Mouse (Mus musculus) left cerebral cortex, adult 18-20 months (tissue): ENCODE results near the gene Bcr. TPM values are rescaled to one million over a fixed set of nuclear protein-coding genes. Genes with fewer than 3 reads are reported as not detected.
A peak's percentile ranks its signal among the peaks of the same experiment; 100 is the strongest.

Source experiments
- DNase-seq, 2 experiments: peaks; one replicate each; pipeline ENCODE4 v3.0.0; 2021 to 2022; ENCODE audit warnings: low spot score in 2 of 2, mixed read lengths in 1 of 2
- total RNA-seq, 2 experiments: library from RNA; stranded (reverse); gene quantifications; 2 replicates each; pipeline ENCODE4 v1.2.3; 2021

The Bcr gene
- total RNA-seq, 2 experiments from 2014 or later = 102 to 109 TPM

DNA sequence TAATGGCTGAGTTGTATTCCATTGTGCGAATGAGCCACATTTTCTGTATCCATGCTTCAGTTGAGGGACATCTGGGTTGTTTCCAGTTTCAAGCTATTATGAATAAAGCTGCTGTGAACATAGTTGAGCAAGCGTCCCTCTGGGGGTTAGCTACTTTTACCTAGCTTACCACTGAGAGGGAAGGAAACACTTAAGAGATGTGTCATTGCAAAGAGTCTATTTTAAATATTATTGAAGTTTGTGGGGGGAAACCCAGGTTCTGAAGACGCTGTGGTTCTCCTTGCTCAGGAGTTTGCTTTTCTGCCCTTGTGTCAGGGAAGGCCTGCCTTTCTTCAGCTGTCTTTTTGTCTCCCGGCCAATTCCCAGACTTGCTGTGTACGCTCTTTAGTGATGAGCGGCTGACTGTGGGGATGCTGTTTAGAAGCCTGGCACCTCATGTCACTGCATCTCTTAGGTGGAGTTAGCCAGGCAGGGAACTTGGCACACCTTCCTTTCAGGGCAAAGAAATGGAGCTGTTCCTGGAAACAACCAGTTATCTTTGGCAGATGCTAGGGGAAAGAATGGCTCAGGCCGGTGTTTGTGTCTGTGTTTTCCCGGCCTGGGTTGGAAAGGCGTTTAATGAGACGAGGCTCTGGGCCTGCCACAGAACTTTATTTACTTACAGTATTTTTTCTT lies 31.2 kb downstream of the Bcr start:
- no peak for DNase-seq

- no peak for DNase-seq
Observed at GRCm38 (mm10) chr10:75093252-75093987, 33.0 kb downstream of the Bcr start.

DNA sequence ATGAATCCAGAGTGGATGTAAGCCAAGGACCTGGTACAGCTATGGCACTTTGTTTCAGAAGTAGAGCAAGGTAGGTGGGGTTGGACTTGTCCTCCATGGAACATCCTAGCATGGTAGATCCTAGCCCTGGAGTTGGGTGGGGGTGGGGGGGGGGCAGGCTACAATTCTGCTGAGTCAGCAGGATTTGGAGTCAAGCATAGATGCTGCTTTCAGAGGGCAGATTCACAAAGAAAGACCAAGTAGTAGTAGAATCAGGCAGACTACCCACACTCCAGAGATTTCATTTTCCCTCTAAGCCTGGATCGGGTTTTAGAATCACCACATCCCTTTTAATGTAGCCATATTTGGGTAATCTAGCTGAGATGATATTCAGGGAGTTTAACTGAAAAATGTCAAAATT lies 33.9 kb downstream of the Bcr start:
- DNase-seq = no peak

DNA sequence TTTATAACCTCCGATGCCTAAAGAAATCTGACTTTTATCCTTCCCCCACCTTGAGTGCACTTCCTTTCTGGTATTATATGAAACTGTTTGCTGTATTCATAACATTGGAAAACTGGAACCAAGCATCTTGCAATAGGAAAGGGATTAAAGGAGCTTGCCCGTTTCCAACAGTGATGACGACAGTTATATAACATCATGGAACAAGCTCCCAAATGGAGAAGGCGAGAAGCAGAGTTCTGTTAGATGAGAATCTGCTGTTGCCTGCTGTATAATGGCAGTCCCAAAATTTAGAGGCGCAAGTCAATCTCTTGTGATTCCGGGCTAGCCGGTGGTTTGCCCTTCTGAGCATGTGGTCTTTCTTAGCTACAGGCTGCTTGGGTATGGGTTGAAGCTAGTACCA lies 34.8 kb downstream of the Bcr start:
- no peak for DNase-seq

DNA sequence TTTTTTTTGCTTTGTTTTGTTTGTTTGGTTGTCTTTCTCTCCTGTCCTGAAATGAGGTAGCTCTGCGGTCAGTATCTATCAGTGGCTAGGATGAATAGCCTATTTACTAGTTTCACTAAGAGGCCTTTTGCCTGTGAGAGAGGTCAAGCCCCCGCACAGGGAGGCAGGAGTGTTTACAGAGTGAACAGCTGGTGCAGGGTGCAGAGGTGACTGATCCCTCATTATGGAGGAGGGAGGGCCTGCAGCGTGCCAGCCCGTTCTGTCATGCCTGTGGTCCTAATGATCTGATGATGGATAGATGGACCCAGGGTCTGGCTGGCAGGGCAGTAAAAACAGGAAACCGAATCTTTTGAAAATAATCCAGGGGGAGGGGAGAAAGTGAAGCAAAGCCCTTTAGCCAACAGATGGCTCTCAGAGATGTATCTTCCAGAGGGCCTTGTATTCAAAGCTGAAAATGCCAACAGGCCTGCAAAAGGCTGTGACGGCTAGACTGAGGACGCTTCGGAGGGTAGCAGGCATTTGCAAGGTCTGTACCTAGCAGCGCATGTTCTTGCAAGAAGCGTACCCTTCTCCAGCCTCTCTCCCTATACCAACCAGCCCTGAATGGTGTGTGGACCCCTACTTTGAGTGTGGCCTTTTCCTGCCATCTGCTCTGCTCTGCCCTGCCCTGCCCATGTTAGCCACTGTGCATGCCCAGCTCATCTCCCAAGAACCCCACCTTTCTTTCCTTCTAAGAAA lies 38.2 kb downstream of the Bcr start:
- no peak for DNase-seq

DNA sequence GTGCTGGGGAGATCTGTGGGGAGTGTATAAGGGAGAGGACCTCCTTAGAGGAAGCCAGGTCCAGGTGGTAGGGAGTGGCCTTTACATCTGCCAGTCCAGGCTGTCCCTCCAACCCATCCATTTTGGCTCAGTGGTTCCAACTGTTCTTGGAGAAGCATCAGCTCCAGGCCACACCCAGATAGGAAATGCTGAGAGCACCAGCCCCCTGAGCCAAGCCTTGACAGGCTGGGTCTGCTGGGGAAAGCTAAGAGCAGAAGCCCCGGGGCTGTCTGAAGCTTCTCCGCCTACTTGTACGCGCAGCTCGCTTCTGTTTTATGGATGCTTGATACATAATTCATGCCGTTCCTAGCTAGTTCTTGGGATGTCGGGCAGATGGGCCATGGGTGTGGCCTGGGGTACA lies 39.9 kb downstream of the Bcr start:
- peak; percentile 43 to 66 for DNase-seq

- DNase-seq = no peak
Observed at GRCm38 (mm10) chr10:75103502-75103901, 43.1 kb downstream of the Bcr start.

DNA sequence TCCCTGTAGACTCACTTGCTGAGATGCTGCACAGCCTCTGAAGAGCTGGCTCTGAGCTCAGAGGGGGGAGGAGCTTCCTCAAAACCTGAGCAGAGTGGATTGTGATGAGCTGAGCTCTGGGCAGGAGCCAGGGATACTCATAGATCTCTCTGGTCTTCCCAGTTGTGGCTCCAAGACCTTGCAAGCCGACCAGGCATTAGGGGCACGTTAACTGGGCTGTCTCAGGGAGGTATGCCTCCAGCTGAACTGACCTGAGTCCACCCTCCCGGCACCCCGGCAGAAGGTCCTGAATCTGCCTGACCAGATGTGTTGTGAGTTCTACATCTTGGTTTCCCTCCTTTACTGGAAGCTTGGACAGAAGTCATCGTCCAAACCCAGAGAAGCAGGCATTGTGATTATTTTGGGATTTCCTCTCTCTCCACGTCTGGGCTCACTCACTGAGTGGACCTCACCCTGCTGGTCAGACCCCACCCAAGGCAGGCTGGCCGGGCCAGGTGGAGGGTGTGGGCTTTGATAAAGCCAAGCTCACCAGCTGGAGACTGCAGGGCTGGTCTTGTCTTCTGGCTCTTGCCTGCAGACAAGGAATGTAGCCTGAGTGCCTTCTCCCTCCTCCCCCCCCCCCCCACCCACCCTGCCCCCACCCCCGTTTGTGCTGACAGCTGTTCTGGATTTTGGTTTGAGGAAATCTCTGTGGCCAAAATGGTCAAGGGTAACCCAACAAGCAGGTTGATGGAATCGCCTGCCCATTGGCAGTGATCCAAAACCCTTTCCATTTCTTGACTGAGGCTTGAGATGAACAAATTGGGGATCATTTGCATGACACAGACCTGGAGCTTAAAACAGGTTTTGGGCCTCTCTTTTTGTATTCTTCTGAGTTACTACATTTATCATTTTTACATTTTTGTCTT lies 44.1 kb downstream of the Bcr start:
- peak; percentile 43 to 55 for DNase-seq

DNA sequence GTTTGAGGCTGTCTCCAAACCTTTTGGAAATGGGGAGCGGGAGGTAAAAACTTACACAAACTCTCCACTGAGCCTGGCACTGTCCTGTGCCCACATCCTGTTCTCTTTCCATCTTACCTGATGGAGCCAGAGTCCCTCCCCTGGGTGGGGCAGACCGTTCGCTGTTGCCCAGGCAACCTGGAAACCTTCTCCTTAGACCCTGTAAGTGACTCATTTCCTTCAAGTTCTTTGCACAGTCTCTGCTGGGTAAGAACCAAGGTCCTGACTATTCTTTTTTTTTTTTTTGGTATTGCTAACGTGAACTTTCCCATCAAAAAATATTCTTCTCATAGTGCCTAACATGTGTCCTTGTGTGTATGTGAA lies 44.7 kb downstream of the Bcr start:
- DNase-seq = peak in 1 of 2 experiments; percentile 35

DNA sequence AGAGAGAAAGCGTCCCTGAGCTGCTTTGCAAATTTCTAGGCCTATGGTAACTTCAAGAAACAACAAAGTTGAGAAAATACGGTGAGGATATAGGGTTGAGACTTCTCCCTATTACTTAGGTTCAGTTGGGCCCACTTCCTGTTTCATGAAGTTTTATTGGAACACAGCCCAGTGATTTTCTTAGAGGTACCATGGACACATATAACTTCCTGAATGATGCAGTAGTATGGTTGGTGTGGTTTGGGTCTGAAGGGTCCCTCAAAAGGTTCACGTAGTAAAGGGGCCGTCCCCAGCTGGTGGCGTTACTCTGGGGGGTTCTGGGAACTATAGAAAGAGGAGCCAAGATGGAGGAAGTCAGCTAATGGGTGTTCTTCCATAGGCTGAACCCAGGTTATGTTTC lies 45.3 kb downstream of the Bcr start:
- DNase-seq = no peak

GRCm38 (mm10) chr10:75106940-75107381 lies 46.6 kb downstream of the Bcr start:
- no peak for DNase-seq

DNA sequence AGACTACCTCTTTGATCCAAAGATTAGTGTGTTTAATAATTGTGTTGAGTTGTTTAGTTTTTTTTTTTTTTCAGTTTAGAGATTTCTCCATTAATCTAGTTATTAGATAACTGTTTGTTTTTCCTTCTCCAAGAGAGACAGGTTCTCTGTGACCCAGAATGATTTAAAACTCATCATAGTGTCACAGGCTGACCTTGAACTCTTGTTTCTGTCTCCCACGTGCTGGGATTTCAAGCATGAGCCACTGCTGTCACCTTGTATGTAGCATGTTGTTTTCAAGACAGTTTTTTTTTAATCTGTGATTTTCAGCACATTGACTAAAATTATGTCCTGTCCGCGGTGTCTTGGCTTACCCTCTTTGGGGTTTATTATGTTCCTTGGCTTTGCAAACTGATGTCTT lies 47.7 kb downstream of the Bcr start:
- no peak for DNase-seq

DNA sequence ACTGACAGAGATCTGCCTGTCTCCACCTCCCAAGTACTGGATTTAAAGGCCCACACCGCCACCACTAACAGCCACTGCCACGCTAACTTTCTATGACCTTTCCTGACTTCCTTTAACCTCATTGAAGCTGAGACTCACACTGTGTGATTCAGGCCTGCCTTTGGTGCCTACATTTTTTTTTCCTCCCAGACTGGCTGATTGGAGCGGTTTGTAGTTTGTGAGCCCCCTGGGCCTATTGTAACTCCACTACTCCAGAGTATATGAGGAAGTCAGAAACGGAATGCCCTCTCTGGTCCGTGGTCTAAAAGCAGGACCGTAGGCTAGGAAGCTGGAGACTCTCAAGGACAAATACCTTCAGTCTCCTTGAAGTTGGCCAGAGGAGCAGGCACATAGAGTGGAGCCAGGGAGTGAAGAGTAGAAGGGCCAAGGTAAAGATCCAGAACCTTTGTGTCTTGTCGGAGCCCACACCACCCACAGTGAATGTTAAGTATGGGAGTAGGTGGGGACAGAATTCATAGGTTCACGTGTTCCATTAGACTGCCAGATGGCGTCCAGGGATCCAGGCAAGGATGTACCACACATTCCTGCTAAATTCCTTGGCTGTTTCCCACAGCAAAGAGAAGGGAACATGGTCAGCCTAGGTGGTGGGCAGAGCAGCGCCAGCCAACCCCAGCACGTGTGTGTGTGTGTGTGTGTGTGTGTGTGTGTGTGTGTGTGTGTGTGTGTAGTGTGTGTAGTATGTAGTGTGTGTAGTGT lies 51.2 kb downstream of the Bcr start:
- peak in 1 of 2 experiments; percentile 41 for DNase-seq

- no peak for DNase-seq
Observed at GRCm38 (mm10) chr10:75112405-75112804, 52.0 kb downstream of the Bcr start.

GRCm38 (mm10) chr10:75113620-75114019 lies 53.2 kb downstream of the Bcr start:
- DNase-seq = no peak

DNA sequence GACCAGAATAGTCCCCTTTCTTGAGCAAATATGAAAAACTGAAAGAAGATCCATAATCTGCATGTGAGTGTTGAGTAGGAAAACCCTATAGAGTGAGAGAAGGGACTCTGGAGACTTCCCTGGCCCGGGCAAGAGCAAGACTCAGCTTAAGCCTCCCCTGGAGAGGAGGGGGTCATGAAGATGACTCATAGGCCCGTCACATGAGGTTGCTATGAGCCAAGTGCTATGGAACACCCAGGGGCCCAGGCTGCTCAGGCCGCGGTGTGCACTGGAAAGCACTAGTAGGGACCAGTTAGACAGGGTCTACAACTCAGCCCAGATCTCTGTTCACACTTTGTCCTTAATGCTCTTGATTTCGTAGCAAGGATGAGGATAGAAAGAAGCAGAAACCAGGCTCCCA lies 54.8 kb downstream of the Bcr start:
- no peak for DNase-seq

DNA sequence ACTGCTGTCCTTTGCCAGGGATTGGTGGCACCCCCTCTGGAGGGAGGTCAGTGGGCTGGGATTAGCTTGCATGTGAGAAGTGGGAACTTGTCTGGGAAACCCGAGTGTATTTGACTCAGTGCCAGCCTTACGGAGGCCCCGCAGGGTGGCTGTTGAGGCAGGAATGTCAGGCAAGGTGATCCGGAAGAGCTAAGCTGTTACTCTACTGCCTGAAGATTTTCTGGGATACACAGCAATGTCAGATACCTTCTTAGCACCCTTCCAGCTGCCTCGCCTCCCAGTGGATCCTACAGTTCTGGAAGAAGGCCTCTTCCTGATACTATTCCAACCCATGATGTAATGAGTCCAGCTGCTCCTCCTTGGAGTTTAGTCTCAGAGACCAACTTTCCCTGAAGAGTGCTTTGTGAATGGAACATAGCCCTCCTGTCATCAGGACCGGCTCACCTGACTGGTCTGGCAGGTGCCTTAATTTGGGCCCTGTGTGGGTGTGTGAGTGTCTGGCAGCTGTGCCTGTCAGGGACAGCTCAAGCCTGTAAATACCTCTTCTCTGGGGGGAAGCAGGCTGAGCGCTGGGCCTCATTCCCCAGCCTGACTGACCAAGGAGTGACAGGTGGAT lies 56.6 kb downstream of the Bcr start:
- peak in 1 of 2 experiments; percentile 41 for DNase-seq

GRCm38 (mm10) chr10:75118444-75118843 lies 58.1 kb downstream of the Bcr start:
- DNase-seq = peak; percentile 55 to 56

DNA sequence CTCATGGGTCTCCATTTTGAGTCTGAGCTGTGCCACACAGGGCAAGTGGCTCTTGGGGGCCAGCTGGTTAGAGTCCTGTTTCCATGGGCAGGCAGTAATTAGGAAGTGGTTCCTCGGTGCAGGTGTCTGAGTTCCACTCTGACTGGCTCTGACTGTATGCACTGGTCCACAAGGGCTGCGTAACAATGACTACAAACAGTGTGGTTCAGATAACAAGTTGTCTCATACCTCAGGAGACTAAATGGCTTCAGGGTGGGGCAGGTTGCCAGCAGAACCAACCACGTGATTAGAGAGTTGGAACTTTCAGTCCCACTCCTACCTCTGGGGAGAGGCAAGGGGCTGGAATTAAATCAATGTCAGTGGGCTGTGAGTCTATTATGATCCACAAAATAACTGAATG lies 59.0 kb downstream of the Bcr start:
- DNase-seq = no peak

GRCm38 (mm10) chr10:75120176-75120575 lies 59.8 kb downstream of the Bcr start:
- DNase-seq = no peak
